Mouse (Mus musculus) testis, adult 2 months (tissue): ENCODE measurements around the gene Il17a.

ENCODE experiments used
- CTCF ChIP-seq: fragments of 200-500 bp; IDR thresholded peaks from 2 replicates; pipeline ENCODE4 v1.5.1; 2012; ENCODE audit warnings: low read depth, mild to moderate bottlenecking, inconsistent platforms, low read length, moderate library complexity; ENCODE audit not compliant: control insufficient read depth, insufficient read depth, insufficient replicate concordance
- POLR2A ChIP-seq: fragments of 200-500 bp; IDR thresholded peaks from 2 replicates; pipeline ENCODE4 v1.6.1; 2012; ENCODE audit warnings: low read depth, mild to moderate bottlenecking, inconsistent platforms, low read length, moderate library complexity; ENCODE audit not compliant: control insufficient read depth

DNA sequence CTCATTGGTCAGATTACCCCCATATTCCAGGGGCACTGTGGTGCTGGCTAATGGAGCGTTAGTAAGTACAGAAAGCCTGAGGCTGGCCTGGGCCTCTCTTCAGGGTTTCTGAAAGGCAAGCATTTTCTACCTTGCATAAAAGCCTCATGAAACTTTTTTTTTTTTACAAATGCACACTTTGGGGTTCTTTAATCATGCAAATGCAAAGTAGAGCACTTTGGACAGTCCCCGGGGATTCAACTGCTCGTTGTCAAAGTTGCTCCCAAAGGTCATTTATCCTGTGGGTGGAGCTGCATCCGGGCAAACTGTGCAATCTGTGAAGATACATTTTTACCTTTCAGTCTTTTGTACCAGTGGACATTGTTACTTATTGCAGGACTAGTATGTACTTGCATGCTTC, 30.7 kb downstream of the Il17a start:
- TF ChIP-seq POLR2A, result no peak
- no peak for TF ChIP-seq CTCF
